Mouse (Mus musculus) ES-E14 (cell line): ENCODE measurements around the gene Eif5a.

ENCODE experiments used
- CHD2 ChIP-seq: IDR thresholded peaks from 2 replicates; pipeline ENCODE4 v1.6.1; 2014; ENCODE audit warnings: mild to moderate bottlenecking, low read depth, low read length, inconsistent platforms
- HCFC1 ChIP-seq: IDR thresholded peaks from 2 replicates; pipeline ENCODE4 v1.6.1; 2012; ENCODE audit warnings: low read length, inconsistent platforms, borderline replicate concordance; ENCODE audit not compliant: insufficient read depth
- MAFK ChIP-seq: IDR thresholded peaks from 2 replicates; pipeline ENCODE4 v1.6.1; 2014; ENCODE audit warnings: mild to moderate bottlenecking, low read depth, low read length, inconsistent platforms; ENCODE audit not compliant: insufficient read depth
- ZC3H11A ChIP-seq: IDR thresholded peaks from 2 replicates; pipeline ENCODE4 v1.6.1; 2012; ENCODE audit warnings: low read depth, mild to moderate bottlenecking, inconsistent platforms, low read length, borderline replicate concordance
- ZNF384 ChIP-seq: IDR thresholded peaks from 2 replicates; pipeline ENCODE4 v1.6.1; 2012; ENCODE audit warnings: low read depth, low read length, inconsistent platforms

GRCm38 (mm10) chr11:69914372-69914764 lies 7.4 kb downstream of the Eif5a start:
- TF ChIP-seq ZC3H11A (no peak), HCFC1 (no peak), ZNF384 (no peak), MAFK (no peak), CHD2 (0 out of 2 replicates have a peak, but pooled peaks have one; percentile 12)
